Mouse (Mus musculus) thymus, adult 2 months (tissue): Measurements from ENCODE around the gene Cby1. TPM values are rescaled to one million over a fixed set of nuclear protein-coding genes. Genes with fewer than 3 reads are reported as not detected.

Experiments used
- DNase-seq: peaks from one replicate; pipeline ENCODE4 v3.0.0; 2021
- H3K27ac ChIP-seq: fragments of 200-500 bp; 2 replicates; pipeline ENCODE4 v1.5.1; 2012; ENCODE audit warnings: low read length, control low read depth; ENCODE audit not compliant: control insufficient read depth, insufficient read depth
- H3K27me3 ChIP-seq: fragments of 200-500 bp; 2 replicates; pipeline ENCODE4 v1.6.1; 2012; ENCODE audit warnings: mild to moderate bottlenecking, low read length, moderate library complexity, mixed read lengths; ENCODE audit not compliant: control insufficient read depth, insufficient read depth
- H3K36me3 ChIP-seq: fragments of 200-500 bp; 2 replicates; pipeline ENCODE4 v1.6.1; 2012; ENCODE audit warnings: mild to moderate bottlenecking, low read length, moderate library complexity; ENCODE audit not compliant: control insufficient read depth, insufficient read depth
- H3K4me1 ChIP-seq: fragments of 200-500 bp; replicated peaks from 2 replicates; pipeline ENCODE4 v1.6.1; 2012; ENCODE audit warnings: low read length; ENCODE audit not compliant: control insufficient read depth, insufficient read depth
- H3K4me3 ChIP-seq: fragments of 200-500 bp; 2 replicates; pipeline ENCODE4 v1.5.1; 2012; ENCODE audit warnings: mild to moderate bottlenecking, low read length, control low read depth, moderate library complexity; ENCODE audit not compliant: control insufficient read depth, insufficient read depth
- CTCF ChIP-seq: fragments of 200-500 bp; IDR thresholded peaks from 2 replicates; pipeline ENCODE4 v1.5.1; 2012; ENCODE audit warnings: mild to moderate bottlenecking, control low read depth, low read length, moderate library complexity, borderline replicate concordance; ENCODE audit not compliant: control insufficient read depth, poor library complexity, insufficient read depth; ENCODE audit errors: extremely low read depth
- POLR2A ChIP-seq: fragments of 200-500 bp; IDR thresholded peaks from 2 replicates; pipeline ENCODE4 v1.6.1; 2012; ENCODE audit warnings: mild to moderate bottlenecking, low read length, control low read depth, moderate library complexity; ENCODE audit not compliant: control insufficient read depth, poor library complexity, insufficient read depth; ENCODE audit errors: extremely low read depth
- WGBS: fragments of 180-500 bp; shearing (Covaris S2); methylation state at CpG from one replicate; pipeline ENCODE4 v1.1.7; 2018; 5-methylcytosine and 5-hydroxymethylcytosine counted together
- polyA plus RNA-seq: library from polyadenylated mRNA; depleted of rRNA; stranded (reverse); fragments of >200 nt; gene quantifications from 2 replicates; pipeline ENCODE4 v1.2.3, GENCODE M21; 2012

Cby1 gene
- polyA plus RNA-seq, 1 experiment, result 17.9 TPM

- Histone ChIP-seq H3K36me3 (no peaks in the 10 kb centered on the region), H3K27me3 (no peaks in the 10 kb centered on the region), H3K4me3 (peak overlapping the region; percentile 14), H3K4me1 (peaks cover 18% of the 10 kb centered on the region), H3K27ac (no peak overlapping the region)
- 17% methylated on average over 15 of the region's 15 CpGs for WGBS
- TF ChIP-seq CTCF (no peak), POLR2A (no peak)
- no peak for DNase-seq
Observed at GRCm38 (mm10) chr15:79686046-79686869, 27.3 kb downstream of the Cby1 start.

- Histone ChIP-seq H3K36me3 (no peaks in the 10 kb centered on the region), H3K4me1 (peaks cover 24% of the 10 kb centered on the region), H3K4me3 (peak overlapping the region; percentile 93), H3K27me3 (no peaks in the 10 kb centered on the region), H3K27ac (no peak overlapping the region)
- TF ChIP-seq POLR2A (no peak), CTCF (no peak)
- DNase-seq, result no peak
- under 1% methylated on average over 33 of the region's 33 CpGs for WGBS
Observed at GRCm38 (mm10) chr15:79687175-79687574, 28.2 kb downstream of the Cby1 start.

GRCm38 (mm10) chr15:79687646-79688267 is 28.8 kb downstream of the Cby1 start, which contains the start of gene Josd1:
Gene Josd1 (minus strand): TSS chr15:79687919.
- no peaks in the 10 kb centered on the region for H3K27me3 ChIP-seq
- no peaks in the 10 kb centered on the region for H3K36me3 ChIP-seq
- peak within 1 kb of the TSS; percentile 93 for H3K4me3 ChIP-seq
- TF ChIP-seq CTCF (peak; percentile 2; the same call in 1 of the 2 replicates), POLR2A (peak; percentile 99)
- WGBS, result under 1% methylated on average over 72 of the region's 72 CpGs
- peak within 1 kb of the TSS; percentile 89 for H3K27ac ChIP-seq
- H3K4me1 ChIP-seq, result peaks cover 24% of the 10 kb centered on the region
- peak; percentile 97 for DNase-seq

- 10% methylated on average over 8 of the region's 8 CpGs for WGBS
- TF ChIP-seq CTCF, result no peak
- no peak for TF ChIP-seq POLR2A
- H3K27ac ChIP-seq, result peak overlapping the region; percentile 89
- peaks cover 24% of the 10 kb centered on the region for H3K4me1 ChIP-seq
- no peak for DNase-seq
- no peaks in the 10 kb centered on the region for H3K36me3 ChIP-seq
- H3K27me3 ChIP-seq, result no peaks in the 10 kb centered on the region
- peak overlapping the region; percentile 93 for H3K4me3 ChIP-seq
Observed at GRCm38 (mm10) chr15:79688268-79688956, 29.4 kb downstream of the Cby1 start.

- no peaks in the 10 kb centered on the region for H3K36me3 ChIP-seq
- TF ChIP-seq CTCF (no peak), POLR2A (no peak)
- no peak overlapping the region for H3K27ac ChIP-seq
- H3K4me1 ChIP-seq, result peaks cover 35% of the 10 kb centered on the region
- H3K4me3 ChIP-seq, result peak overlapping the region; percentile 41
- 12% methylated on average over 24 of the region's 24 CpGs for WGBS
- no peaks in the 10 kb centered on the region for H3K27me3 ChIP-seq
- no peak for DNase-seq
Observed at GRCm38 (mm10) chr15:79689662-79690425, 30.8 kb downstream of the Cby1 start.
